Mouse (Mus musculus) limb, embryonic 14.5 days (tissue): ENCODE measurements at regions not wholly inside any gene's neighbourhood (a gene's known extent, or its start where the extent isn't known, plus 50 kb on each side); places are given as distances from the start of the nearest gene placed in this dataset.

Experiments used
- ATAC-seq: fragments of 200-750 bp; cut with Nextera tagmentation; 2 replicates; pipeline ENCODE4 v1.8.0; 2017; ENCODE audit warnings: low read depth, moderate number of reproducible peaks, moderate TSS enrichment; ENCODE audit not compliant: low FRiP score
- DNase-seq: peaks from one replicate; pipeline ENCODE4 v3.0.0-alpha.2; 2015; ENCODE audit warnings: low spot score
- H3K27ac ChIP-seq: fragments of 300-500 bp; sonication (generic); replicated peaks from 2 replicates; pipeline ENCODE4 v1.5.1; 2014; ENCODE audit warnings: low read depth, mild to moderate bottlenecking, low read length, moderate library complexity, mixed read lengths
- H3K27me3 ChIP-seq: fragments of 300-500 bp; sonication (generic); 2 replicates; pipeline ENCODE4 v1.6.1; 2014; ENCODE audit warnings: low read length, mixed read lengths; ENCODE audit not compliant: control insufficient read depth, insufficient read depth
- H3K36me3 ChIP-seq: fragments of 300-500 bp; sonication (generic); 2 replicates; pipeline ENCODE4 v1.6.1; 2014; ENCODE audit warnings: mild to moderate bottlenecking, low read length, moderate library complexity, mixed read lengths; ENCODE audit not compliant: control insufficient read depth, insufficient read depth
- H3K4me1 ChIP-seq: fragments of 300-500 bp; sonication (generic); 2 replicates; pipeline ENCODE4 v1.6.1; 2014; ENCODE audit warnings: antibody characterized with exemption, low read length, mixed read lengths; ENCODE audit not compliant: control insufficient read depth, insufficient read depth
- H3K4me2 ChIP-seq: fragments of 300-500 bp; sonication (generic); replicated peaks from 2 replicates; pipeline ENCODE4 v1.6.1; 2014; ENCODE audit warnings: low read depth, mild to moderate bottlenecking, low read length, moderate library complexity; ENCODE audit not compliant: severe bottlenecking
- H3K4me3 ChIP-seq: fragments of 300-500 bp; sonication (generic); replicated peaks from 2 replicates; pipeline ENCODE4 v1.5.1; 2014; ENCODE audit warnings: low read length
- H3K9ac ChIP-seq: fragments of 300-500 bp; sonication (generic); 2 replicates; pipeline ENCODE4 v1.6.1; 2014; ENCODE audit warnings: mild to moderate bottlenecking, low read depth, low read length, moderate library complexity; ENCODE audit not compliant: severe bottlenecking
- H3K9me3 ChIP-seq: fragments of 300-500 bp; sonication (generic); 2 replicates; pipeline ENCODE4 v1.6.1; 2016; ENCODE audit warnings: low read length; ENCODE audit not compliant: control insufficient read depth
- POLR2A ChIP-seq: fragments of 200-500 bp; IDR thresholded peaks from 2 replicates; pipeline ENCODE4 v1.8.0; 2012; ENCODE audit warnings: inconsistent platforms, mild to moderate bottlenecking, moderate library complexity, borderline replicate concordance; ENCODE audit not compliant: insufficient read depth, insufficient read length; ENCODE audit errors: extremely low read depth
- whole genome bisulfite sequencing: fragments of 180-500 bp; shearing (Covaris S2); extraction: QIAGEN DNeasy Blood & Tissue Kit; methylation state at CpG from one replicate; pipeline ENCODE4 v1.1.7; 2014; 5-methylcytosine and 5-hydroxymethylcytosine counted together

GRCm38 (mm10) chr4:150711646-150712045 is 59.7 kb upstream of the Slc45a1 start:
- TF ChIP-seq POLR2A = no peak
- H3K4me2 ChIP-seq = no peak overlapping the region
- H3K27me3 ChIP-seq = no peaks in the 10 kb centered on the region
- DNase-seq = no peak
- 96% methylated on average over 6 of the region's 6 CpGs for WGBS
- H3K4me1 ChIP-seq = peaks cover 9% of the 10 kb centered on the region; the same call in 1 of the 2 replicates
- no peak overlapping the region for H3K27ac ChIP-seq
- no peak overlapping the region for H3K4me3 ChIP-seq
- H3K9me3 ChIP-seq = no peaks in the 10 kb centered on the region
- no peak for ATAC-seq
- H3K36me3 ChIP-seq = no peaks in the 10 kb centered on the region
- no peak overlapping the region for H3K9ac ChIP-seq

DNA sequence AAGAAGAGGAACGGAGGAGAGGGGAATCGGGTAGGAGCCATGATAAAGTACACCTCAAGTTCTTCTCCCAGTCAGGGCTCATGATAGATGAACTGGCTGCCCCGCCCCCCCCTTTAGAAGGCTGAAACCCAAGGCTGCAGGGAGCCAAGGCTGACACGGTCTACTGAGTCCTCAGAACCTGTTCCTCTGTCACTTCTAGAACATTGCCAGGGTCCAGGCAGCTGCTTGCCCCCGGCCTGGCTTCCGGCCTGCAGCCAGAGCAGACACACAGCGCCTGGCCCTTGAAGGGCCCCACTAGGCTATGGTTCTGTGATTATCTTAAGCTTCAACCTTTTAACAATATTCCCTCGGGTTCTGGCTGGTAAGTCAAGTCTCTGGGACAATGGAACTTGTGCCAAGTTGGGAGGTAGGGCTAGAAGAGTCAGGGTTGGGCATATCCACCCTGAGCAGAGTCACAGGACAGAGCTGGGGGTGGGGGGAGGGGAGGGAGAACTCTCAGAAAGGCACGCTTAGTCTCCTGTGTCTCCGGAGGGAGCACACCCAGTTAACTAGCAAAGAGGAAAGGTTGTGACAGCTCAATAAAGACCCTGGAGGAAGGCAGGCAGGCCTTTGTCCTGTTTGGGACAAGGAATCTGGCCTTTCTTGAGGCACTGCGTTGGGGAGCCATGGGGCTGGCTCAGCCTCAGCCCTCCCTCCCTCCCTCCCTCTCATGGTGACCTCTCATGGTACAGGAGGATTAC is 57.6 kb upstream of the Slc45a1 start:
- H3K36me3 ChIP-seq = no peaks in the 10 kb centered on the region
- H3K4me1 ChIP-seq = peaks cover 9% of the 10 kb centered on the region; the same call in 1 of the 2 replicates
- no peak overlapping the region for H3K9ac ChIP-seq
- H3K4me2 ChIP-seq = no peak overlapping the region
- H3K27me3 ChIP-seq = no peaks in the 10 kb centered on the region
- no peak overlapping the region for H3K4me3 ChIP-seq
- 47% methylated on average over 11 of the region's 11 CpGs for WGBS
- H3K9me3 ChIP-seq = no peaks in the 10 kb centered on the region
- no peak for TF ChIP-seq POLR2A
- no peak for ATAC-seq
- no peak overlapping the region for H3K27ac ChIP-seq
- no peak for DNase-seq

GRCm38 (mm10) chr4:150708572-150708984 is 56.6 kb upstream of the Slc45a1 start:
- H3K36me3 ChIP-seq = no peaks in the 10 kb centered on the region
- DNase-seq = no peak
- TF ChIP-seq POLR2A = no peak
- H3K4me3 ChIP-seq = no peak overlapping the region
- no peak overlapping the region for H3K27ac ChIP-seq
- peaks cover 8% of the 10 kb centered on the region; the same call in 1 of the 2 replicates for H3K4me1 ChIP-seq
- no peaks in the 10 kb centered on the region for H3K27me3 ChIP-seq
- ATAC-seq = no peak
- 0 out of 2 replicates have a peak, but pooled peaks cover 3% of the 10 kb centered on the region for H3K9me3 ChIP-seq
- H3K4me2 ChIP-seq = no peak overlapping the region
- 67% methylated on average over 4 of the region's 4 CpGs for WGBS
- H3K9ac ChIP-seq = no peak overlapping the region

DNA sequence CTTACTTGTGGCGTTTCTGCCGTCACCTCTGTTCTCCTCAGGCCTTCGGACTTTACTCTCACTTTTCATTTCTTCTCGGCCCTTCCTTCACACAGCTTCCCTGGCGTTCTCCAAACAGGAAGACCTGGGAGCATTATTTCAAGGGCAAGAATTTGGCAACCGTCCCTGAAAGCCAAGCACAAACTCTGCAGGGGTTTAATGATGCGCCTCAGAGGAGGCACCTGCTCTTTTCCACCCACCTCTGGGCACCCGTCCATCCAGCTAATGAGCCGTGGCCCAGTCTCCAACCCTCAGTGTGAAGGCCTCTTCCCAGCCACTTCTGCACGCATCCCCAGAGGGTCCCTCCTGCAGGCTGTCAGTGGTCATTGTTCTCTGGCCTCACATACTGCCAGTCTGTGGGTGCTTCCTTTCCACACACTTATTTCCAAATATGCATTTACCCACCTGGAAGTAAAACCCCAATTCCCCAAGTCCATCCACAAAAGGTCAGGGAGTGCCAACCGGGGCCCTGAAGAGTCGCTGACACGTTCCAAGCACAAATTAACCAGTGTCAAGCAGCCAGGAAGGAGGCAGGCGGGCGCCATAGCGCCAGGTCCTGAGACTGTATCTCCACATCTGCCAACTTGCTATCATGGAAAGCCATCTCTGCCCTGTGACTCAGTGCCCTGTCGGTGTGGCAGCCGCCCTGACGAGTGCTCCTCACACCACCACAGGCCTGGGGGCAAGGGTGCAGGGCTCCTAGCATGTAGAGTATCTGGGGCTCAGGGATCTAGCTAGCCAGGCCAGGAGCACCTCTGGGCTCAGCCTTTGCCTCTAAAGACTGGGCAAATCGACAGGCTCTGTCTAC is 56.0 kb upstream of the Slc45a1 start:
- WGBS = 71% methylated on average over 20 of the region's 20 CpGs
- H3K4me2 ChIP-seq = no peak overlapping the region
- H3K9ac ChIP-seq = no peak overlapping the region
- no peak for TF ChIP-seq POLR2A
- ATAC-seq (no peak), DNase-seq (no peak)
- H3K27ac ChIP-seq = no peak overlapping the region
- H3K4me3 ChIP-seq = no peak overlapping the region
- peaks cover 2% of the 10 kb centered on the region; the same call in 1 of the 2 replicates for H3K4me1 ChIP-seq
- 0 out of 2 replicates have a peak, but pooled peaks cover 4% of the 10 kb centered on the region for H3K9me3 ChIP-seq
- no peaks in the 10 kb centered on the region for H3K27me3 ChIP-seq
- H3K36me3 ChIP-seq = no peaks in the 10 kb centered on the region
